Mouse (Mus musculus): ENCODE measurements at regions not wholly inside any gene's neighbourhood (a gene's known extent, or its start where the extent isn't known, plus 50 kb on each side); places are given as distances from the start of the nearest gene placed in this dataset.
"Not testable (repeated sequence)": the region's sequence is repeated elsewhere in the genome, so short reads cannot be mapped to it uniquely, and the experiment has no call there.

DNA sequence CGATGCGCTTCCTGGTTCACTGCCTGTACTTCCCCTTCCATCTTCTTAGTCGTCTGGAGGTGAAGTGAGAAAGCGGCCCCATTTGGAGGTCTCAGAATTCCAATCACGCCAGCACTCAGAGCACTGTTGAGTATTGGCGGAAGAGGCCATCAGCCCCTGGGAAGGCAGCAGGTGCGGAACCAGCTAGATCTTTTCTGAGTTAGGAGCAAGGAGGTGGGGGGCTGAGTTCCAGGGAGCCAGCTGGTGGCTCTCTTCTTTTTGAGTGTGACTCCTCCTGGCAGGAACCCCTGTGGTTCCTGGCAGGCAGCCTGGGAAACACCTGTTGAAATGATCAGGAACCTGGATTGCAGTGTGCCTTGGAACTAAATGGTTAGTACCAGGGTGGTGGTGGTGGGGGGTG, 171.9 kb upstream of the Smlr1 start:
- no peak for DNase-seq (ENCODE audit: low spot score in 2 of 2)

DNA sequence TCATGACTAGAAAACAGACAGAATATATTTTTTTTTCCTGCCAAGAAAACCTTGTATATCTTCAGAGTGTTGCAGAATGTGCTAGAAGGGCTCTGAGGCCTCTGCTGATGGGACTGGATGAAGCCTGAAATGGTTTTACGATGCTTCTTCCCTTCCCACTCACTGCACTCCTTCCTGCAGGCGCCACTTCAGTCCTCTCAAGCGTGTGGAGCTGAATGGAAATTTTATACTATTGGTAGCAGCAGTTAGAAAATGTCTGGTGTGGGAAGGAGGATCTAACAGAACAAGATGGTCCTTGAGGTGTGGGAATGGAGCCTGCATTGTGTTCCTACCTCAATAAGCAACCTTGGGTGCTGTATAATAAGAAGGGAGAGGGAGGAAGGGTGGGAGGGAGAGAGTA, 166.1 kb upstream of the Smlr1 start:
- DNase-seq (ENCODE audit: low spot score in 2 of 2) = no peak

DNA sequence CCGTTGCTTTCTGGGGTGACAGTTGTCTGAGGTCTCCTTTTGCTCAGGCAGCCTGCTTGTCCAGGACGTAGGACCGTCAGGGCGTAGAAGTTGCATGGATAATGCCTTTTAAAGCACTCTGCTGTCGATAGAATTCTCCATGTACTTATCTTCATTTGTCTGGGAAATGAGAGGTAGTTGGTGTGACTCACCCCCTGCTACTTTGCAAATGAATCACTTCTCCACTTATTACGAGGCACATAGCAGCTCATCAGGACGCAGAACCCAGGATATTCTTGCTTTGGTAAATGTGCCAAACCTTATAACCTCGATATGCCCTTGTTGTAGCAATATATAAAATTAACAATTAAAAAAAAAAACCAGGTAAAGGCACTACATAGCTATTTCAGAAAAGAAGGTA, 159.7 kb upstream of the Smlr1 start:
- DNase-seq (ENCODE audit: low spot score in 2 of 2) = no peak

DNA sequence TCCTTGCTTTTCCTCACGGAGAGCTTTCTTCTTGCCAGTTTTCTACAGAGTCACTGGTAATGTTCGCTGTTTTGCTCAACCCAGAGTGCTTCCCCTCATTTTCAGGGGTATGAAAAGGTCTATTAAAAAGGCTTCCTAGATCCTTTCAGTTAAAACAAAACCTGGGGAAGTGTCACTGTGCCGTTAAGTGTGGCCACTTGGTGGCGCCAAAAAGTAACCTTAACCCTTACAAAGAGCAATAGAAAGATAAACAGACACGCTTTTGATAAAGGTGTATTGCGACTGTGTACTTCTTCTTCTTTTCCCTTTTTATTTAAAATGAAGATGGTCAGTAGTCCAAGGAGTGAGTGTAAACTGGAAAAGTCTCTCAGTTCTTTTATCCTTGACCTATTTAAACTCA, 145.2 kb upstream of the Smlr1 start:
- peak; percentile 75 to 81 for DNase-seq (ENCODE audit: low spot score in 2 of 2)

DNA sequence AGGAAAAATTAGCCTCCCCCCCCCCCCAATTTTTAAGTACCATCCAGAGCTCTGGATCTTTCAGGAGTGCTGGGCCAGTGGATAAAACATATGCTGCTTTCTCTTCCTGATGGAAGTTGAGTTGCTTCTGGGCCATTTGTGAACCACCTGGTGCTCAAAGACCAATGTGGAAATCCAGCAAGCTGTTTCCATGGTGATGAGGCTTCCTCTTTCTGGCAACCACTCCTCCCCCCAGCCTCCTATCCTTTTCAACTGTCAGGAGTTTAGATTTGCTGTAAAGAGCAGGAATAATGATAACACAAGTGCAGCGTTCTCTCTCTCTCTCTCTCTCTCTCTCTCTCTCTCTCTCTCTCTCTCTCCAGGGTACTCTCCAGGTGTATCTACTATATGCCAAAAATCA, 141.8 kb upstream of the Smlr1 start:
- peak in 1 of 2 experiments; percentile 28 for DNase-seq (ENCODE audit: low spot score in 2 of 2)

DNA sequence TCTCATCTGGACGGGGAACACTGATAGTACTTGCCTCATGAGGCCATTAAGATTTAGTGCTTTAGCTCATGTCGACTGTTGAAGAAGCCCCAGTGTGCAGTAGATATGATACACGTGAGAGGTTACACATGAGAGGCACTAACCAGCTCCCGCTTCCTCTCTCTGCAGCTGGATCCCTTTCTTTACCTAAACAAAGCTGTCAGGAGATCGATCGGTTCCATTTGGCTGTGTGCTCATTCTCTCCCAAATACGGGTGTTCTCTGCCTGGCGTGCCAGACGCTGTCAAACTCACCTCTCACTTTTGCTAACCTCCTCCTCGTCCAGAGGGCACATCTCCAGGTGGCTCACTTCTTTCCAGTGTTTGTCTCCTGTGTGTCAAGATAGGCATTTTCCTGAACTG, 139.3 kb upstream of the Smlr1 start:
- no peak for DNase-seq (ENCODE audit: low spot score in 2 of 2)

DNA sequence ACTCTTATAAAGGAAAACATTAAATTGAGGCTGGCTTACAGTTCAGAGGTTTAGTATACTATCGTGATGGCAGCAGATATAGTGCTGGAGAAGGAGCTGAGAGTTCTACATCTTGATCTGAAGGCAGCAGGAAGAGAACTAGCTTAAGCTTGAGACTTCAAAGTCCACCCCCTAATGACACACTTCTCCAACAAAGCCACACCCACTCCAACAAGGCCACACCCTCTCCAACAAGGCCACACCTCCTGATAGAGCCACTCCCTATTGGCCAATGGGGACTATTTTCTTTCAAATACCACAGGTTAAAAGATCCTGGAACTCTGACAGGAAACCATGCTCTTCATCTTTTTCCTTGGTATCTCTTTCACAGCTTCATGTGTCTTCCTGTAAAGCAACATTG, 134.0 kb upstream of the Smlr1 start:
- DNase-seq (ENCODE audit: low spot score in 2 of 2) = no peak

DNA sequence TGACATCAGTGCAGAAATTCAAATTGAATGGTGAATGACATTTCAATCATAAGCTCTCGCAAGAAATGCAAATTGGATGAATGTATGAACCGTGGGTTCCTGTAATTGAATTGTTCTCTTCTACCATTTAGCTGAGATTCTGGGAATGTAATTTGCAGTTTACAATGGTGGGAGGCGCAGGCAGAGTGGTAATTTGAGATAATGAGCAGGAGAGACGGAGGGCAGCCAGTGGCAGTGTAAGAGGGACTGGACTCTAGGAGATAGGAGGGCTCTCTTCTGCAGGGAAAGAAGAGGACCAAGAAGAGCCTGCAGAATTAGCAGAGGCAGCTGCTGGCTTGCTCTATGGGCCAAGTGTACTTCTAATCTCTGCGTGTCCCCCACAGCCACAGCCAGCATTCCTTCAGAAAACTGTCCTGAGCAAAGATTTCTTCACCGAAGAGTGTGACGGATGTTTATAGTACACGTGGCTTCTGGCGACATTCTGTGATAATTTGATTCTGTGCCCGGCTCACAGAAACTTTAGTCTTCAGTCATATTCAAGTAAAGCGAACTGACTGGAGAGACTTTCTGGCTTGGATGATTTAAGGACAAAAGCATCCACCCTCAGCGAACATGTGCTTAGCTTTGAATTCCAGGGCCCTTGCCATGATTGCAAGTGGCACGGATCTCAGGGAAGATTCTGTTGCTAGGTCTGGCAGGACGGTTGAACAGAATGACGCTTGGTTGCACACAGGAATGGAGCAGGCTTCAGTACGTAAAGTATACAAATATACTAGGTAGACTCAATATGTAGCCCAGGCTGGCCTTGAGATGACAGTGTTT, 116.9 kb upstream of the Smlr1 start:
- no peak for DNase-seq (ENCODE audit: low spot score in 2 of 2)

DNA sequence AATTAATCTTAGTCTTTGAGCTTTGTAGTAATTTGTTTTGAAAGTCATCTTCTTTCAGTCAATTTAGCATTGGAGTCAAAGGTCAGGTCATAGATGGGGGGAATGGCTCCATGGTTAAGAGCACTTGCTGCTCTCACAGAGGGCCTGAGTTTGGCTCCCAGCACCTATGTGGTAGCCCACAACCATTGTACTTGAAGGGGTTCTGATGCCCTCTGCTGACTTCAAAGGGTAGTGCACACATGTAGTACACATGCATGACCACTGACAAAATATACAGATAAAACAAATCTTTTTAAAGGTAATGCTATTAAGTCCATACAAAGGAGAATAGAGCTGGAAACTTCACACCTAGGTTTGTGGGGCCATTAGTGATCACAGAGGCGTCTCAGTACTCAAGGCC, 111.7 kb upstream of the Smlr1 start:
- DNase-seq (ENCODE audit: low spot score in 2 of 2) = no peak

DNA sequence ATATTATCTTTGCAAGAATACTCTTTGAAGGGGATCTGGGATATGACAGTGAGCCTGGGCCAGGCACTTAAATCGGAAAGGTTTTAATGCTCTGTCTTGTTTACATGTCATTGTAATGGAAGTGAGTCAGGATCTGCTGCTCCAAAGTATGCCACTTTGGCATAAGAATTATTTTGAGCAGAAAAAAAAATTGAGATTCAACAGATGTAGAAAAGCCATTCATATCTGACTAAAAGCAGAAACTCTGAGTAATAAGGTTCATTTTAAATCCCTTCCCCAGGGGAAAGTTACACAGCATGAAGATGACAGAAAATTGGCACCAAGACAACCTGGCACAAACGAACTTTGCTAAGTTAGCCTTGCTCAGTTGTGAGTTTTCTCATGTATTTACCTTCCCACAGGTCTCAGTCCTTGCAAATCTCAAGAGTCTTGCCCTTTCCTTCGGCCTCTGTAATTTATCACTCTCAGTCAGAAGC, 107.5 kb upstream of the Smlr1 start:
- no peak for DNase-seq (ENCODE audit: low spot score in 2 of 2)

DNA sequence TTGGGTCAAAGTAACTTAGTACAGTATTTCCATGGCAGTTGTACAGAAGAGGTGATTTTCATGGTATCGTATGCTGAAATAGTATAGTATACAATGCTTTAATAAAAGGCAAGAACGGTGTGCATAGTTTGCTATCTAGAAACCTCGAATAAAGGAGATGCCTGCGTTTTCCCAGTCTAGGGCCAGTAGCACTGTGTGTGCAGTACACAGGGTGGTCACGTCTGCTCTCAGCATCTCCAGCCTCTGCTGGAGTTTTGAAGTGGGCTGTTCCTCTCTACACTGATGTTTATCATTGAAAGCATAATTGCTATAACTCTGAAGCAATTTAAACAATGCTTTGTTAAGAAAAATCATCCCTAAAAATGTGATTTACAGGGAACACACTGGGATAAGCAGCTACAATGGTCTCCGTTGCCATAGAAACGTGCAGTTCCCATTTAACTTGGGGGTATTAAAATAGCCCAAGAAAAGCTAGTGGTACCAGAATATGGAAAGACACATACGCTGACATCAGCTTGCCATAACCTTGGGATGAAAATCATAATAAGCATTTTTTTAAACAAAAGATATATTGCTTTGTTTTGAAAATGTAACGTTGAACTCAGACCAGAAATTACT, 106.1 kb upstream of the Smlr1 start:
- no peak for DNase-seq (ENCODE audit: low spot score in 2 of 2)

DNA sequence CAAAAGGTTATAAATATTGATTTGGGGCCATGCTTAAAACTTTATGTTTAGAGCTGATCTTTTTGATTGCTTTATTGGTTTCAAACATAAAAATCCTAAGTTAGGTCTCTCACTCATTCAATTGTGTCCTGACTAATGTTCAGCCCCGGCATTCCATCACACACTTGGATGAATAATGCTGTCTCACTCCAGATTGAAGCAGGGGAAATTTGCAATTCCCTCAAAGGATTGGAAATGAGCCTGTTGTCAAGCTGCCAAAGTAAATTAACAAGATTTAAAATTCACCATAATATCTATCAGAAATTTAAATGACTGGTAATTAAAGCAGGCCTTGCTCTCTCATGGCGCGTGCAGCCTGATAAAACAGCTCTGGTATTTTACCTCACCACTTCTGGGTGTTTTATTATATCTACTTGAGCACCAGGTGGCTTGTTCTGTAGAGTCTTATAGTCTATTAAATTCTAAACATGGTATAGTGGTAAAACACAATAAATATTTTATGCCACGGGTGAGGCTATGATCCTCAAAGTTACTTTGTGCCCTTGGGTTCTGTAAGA, 97.1 kb upstream of the Smlr1 start:
- DNase-seq (ENCODE audit: low spot score in 2 of 2) = peak in 1 of 2 experiments; percentile 26

DNA sequence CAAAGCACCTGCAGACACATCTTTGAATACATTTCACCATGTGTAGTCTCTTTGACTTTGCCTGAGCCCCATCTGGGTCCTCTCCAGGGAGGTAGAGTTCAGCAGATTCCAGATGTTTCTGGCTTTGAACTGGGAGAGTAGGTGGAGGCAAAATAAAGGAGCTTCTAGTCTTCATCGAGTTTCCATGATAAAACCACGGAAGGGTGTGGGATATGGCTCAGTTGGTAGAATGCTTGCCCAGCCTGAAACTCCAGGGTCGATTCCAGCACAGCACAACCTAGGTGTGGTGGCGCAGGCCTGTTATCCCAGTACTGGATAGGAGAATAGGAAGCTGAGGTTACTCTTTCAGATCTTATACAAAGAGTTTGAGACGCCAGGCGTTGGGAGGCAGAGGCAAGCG, 96.2 kb upstream of the Smlr1 start:
- no peak for DNase-seq (ENCODE audit: low spot score in 2 of 2)

DNA sequence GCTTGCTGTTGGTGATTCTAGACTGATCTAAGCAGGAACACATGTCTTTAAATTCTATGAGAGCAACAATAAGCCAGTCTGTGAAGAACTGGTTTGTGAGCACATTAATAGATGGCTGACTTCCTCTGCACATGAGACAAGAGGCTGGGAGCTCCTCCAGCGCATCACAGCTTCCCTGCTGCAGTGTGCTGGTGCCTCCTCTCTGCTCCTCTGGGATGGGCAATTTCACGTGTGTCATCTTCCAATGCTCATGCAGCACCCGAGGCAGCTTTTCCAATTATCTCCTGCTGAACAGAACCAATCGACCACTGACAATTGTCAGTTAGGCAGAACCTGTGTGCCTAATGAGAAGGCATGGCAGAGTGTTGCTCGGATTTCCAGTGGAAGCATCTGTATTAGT, 86.5 kb upstream of the Smlr1 start:
- DNase-seq (ENCODE audit: low spot score in 2 of 2) = no peak

DNA sequence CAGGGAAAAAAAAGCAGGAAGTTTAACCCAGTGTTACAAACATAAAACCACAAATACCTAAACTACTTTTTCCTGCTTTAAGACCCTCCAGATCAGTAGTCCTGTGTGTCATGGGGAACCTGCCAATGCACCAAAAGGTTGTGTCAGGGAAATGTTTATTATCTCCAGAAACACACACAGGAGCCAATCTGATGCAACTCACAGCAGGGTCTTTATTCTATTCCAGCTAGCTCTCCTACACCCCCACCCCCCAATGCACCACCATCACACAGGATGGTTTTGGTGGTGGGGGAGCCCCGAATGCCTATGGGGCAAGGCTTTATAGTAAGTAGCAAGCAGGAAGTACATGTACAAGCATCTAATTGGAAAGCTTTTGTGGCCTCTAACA, 85.7 kb upstream of the Smlr1 start:
- DNase-seq (ENCODE audit: low spot score in 2 of 2) = not testable (repeated sequence)

DNA sequence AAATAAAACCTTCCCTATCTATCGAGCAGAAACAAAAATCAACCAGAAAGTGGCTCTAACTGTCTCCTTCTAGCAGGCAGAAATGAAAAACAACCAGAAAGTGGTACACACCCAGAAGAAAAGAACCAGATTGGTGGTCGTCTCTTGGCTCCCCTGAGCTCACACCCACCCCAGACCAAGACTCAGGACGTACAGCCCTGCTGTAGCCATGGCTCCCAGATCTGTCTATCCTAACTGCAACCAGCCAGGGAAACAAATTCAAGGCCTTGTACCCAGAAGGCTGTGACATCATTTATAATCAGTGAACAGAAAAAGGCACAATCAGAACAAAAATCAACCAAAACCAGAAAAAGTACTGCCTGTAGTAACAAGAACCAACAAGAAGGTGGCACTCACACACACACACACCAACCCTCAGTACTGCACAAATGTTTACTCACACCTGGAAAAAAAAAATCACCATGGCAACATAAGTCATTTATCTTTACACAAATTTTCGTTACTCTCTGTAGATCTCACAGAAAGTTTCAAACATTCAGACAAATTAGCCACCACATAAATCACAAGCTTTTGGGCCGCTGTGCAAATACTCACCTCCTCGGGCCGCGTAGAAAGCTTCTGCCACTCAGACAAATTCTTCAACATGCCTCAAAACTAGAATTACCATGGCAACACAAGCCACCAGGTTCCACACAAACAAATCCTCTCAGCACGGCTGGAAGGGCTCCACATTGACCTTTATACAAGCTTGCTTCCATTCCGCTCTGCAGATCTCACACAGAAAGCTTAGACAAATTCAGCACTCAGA, 85.1 kb upstream of the Smlr1 start:
- DNase-seq (ENCODE audit: low spot score in 2 of 2) = peak; percentile 19 to 26

DNA sequence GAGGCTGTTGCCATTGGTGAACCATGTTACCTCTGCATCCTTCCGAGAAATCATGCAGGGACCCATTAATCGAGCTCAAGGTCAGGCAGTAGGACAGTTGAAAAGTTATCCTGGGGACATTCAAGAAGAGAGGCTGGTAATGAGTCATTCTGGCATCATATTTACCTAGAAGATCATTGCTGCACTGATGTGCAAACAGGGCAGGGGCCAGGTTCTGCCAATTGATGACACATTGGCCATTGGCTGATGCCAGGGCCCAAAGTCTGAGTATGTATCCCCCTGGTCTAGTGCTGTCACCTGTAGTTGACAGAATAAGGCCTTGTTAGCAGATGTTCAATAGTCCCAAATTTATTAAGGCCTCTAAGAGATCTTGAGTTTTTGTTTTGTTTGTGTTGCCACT, 83.6 kb upstream of the Smlr1 start:
- DNase-seq (ENCODE audit: low spot score in 2 of 2) = no peak

DNA sequence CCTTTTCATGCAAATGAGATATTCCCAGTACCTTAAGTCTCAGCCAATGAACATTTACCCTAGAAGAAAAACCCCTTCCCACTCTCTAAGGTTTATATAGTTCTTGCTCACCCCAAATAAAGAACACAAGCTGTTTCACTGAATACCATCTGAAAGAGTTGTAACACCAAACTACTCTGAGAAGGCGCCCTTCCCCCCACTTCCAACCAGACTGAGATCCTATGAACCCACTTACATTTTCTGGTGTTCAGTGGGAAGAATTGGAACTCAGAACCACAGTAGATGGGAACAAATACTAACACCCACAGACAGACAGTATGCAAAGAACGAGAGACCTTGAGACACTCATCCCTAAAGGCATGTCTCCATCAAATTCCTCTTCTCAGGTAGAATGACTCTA, 65.4 kb upstream of the Smlr1 start:
- DNase-seq (ENCODE audit: low spot score in 2 of 2) = no peak

DNA sequence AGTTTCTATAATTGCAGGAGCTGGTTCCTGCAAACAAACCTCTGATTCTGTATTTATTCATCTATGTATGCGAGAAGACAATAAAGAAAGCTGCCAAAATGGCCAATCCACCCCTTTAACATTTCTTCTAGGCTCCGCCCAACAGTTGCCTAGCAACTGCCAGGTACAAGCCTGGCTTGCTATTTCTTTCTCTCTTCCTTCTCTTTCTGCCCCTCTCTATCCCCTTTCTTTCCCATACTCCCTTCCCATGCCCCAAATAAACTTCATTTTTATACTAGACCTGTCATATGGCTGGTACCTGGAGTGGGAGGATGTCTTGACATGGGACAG, 53.2 kb upstream of the Smlr1 start:
- no peak for DNase-seq (ENCODE audit: low spot score in 2 of 2)

DNA sequence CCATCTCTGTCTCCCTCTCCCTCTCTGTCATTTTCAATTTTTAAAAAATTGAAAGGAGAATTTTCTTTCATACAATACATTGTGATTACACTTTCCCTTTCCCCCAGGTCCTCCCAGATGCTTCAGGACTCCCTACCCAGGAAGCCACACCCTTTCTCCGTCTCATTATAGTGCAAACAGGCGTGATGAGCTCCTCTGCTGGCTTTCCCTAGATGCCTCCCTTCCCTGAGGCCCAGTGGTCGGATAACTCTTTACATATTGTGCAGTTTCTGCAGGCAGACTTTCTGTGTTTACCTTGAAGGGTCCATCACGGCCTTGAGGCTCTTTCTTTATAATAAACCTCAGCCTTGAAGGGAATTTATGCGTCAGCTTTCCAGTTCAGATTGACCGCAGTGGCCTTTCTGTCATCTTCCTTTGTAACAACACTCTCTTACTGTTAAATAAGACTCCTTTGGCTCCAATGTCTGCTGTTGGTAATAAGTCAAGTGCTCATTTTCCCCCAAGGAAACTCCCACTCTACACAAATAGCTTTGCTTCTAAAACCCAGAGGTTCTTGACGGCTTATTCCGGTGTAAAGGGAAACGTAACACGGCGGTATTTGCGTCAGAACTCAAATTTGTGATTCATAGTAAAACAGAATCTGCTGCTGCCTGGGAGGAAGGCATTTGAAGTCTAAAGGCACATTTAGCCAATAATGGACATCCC, 52.7 kb upstream of the Smlr1 start:
- DNase-seq (ENCODE audit: low spot score in 2 of 2) = no peak
